9 mouse cellular contexts compared by ENCODE assay signal in the genomic region with DNA sequence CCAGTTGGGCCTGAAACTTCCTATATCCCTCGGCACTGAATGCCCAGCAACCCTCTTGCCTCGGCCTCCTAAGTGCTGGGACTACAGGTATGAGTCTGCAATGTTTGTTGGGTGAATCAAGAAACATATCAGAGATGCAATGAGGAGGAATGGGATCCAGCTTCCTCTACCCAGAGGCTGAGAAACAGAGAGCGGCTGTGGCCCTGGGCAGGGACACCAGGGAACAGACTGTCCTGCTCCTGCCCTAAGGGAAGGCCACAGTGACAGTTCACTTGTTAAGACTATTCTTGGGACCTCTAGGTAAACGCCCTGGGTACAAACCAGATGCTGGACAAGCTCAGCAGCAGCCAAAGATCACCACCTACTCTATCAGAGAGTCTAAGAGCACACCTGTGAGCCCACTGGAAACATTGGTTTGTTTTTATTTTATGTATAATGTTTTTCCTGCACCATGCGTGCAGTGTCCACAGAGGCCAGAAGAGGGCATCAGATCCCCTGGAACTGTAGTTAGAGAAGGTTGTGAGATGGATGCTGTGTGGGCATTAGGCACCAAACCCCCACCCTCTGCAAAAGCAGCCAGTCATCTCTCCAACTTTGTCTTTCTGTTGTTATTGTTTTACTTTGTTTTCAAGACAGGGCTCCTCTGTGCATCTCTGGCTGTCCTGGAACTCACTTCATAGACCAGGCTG. TPM values are rescaled to one million over a fixed set of nuclear protein-coding genes. Genes with fewer than 3 reads are reported as not detected.
DNase-seq lines count a peak whose midpoint lies in the region; ATAC-seq and TF ChIP-seq lines count a peak whose summit lies in the region.
"Had no signal": no experiment of that assay in that cellular context is flagged by ENCODE, and none has a peak within 500 bp of the region (broad histone marks: within the 10 kb centered on the region; RNA-seq: fewer than 3 reads in every experiment).

No protein-coding gene starts in this region.

- H3K4me1 ChIP-seq in heart, adult 2 months (ENCODE audit: control insufficient read depth, insufficient read depth, low read length), result no peaks in the 10 kb centered on the region
- H3K4me1 ChIP-seq in heart, embryonic 12.5 days (replicated peaks), result peaks cover 33% of the 10 kb centered on the region
- peaks cover 6% of the 10 kb centered on the region for H3K4me1 ChIP-seq in ES-Bruce4 (ENCODE audit: control insufficient read depth, insufficient read depth, low read length)
- peaks cover 9% of the 10 kb centered on the region for H3K4me1 ChIP-seq in liver, postnatal 0 days (ENCODE audit: insufficient read depth)

- intact Hi-C loops in heart, adult 2 months (cut with DNase I), result loop anchor here (1.0 to 5.0 kb wide), 3 partner anchors 53 to 156 kb away; no protein-coding TSS in a partner anchor

- no peak overlapping the region for H3K27ac ChIP-seq in heart, adult 2 months
- no peak overlapping the region for H3K27ac ChIP-seq in heart, embryonic 12.5 days (ENCODE audit: poor library complexity, severe bottlenecking)
- H3K27ac ChIP-seq in ES-Bruce4 (ENCODE audit: insufficient read depth, low read length), result no peak overlapping the region
- H3K27ac ChIP-seq in liver, postnatal 0 days (ENCODE audit: low read depth), result no peak overlapping the region
- H3K27ac ChIP-seq: neural tube, embryonic 13.5 days had no signal

- WGBS in heart, adult 2 months, result 73% methylated on average over 5 of the region's 5 CpGs
- 59% methylated on average over 5 of the region's 5 CpGs for WGBS in heart, embryonic 12.5 days
- 63% methylated on average over 5 of the region's 5 CpGs for WGBS in liver, postnatal 0 days (ENCODE audit: insufficient replicate concordance)

- H3K9ac ChIP-seq in heart, adult 2 months (ENCODE audit: low read depth, low read length), result no peak overlapping the region
- no peak overlapping the region for H3K9ac ChIP-seq in heart, embryonic 12.5 days
- no peak overlapping the region for H3K9ac ChIP-seq in ES-Bruce4 (ENCODE audit: low read depth, poor library complexity, severe bottlenecking)
- no peak overlapping the region for H3K9ac ChIP-seq in liver, postnatal 0 days (replicated peaks)
- H3K9ac ChIP-seq: neural tube, embryonic 13.5 days had no signal

- no peaks in the 10 kb centered on the region for H3K9me3 ChIP-seq in heart, embryonic 12.5 days (replicated peaks)
- H3K9me3 ChIP-seq in ES-Bruce4 (replicated peaks; ENCODE audit: control insufficient read depth, insufficient read depth, low read length, poor library complexity, severe bottlenecking), result no peaks in the 10 kb centered on the region
- H3K9me3 ChIP-seq in liver, postnatal 0 days (ENCODE audit: low read length), result no peaks in the 10 kb centered on the region
- H3K9me3 ChIP-seq: neural tube, embryonic 13.5 days had no signal

- no peaks in the 10 kb centered on the region for H3K79me2 ChIP-seq in heart, adult 2 months (replicated peaks; ENCODE audit: control insufficient read depth, insufficient read depth, low read length)

- H3K27me3 ChIP-seq in heart, adult 2 months (ENCODE audit: control insufficient read depth, insufficient read depth, low read length), result no peaks in the 10 kb centered on the region
- no peaks in the 10 kb centered on the region for H3K27me3 ChIP-seq in heart, embryonic 12.5 days (replicated peaks)
- no peaks in the 10 kb centered on the region for H3K27me3 ChIP-seq in ES-Bruce4 (ENCODE audit: control insufficient read depth, insufficient read depth, low read length, poor library complexity, severe bottlenecking)
- no peaks in the 10 kb centered on the region for H3K27me3 ChIP-seq in liver, postnatal 0 days (ENCODE audit: insufficient read depth, low read length)
- H3K27me3 ChIP-seq: neural tube, embryonic 13.5 days had no signal

- no peak overlapping the region for H3K4me3 ChIP-seq in heart, adult 2 months
- no peak overlapping the region for H3K4me3 ChIP-seq in heart, embryonic 12.5 days
- H3K4me3 ChIP-seq in ES-Bruce4 (ENCODE audit: low read depth, low read length), result no peak overlapping the region
- no peak overlapping the region for H3K4me3 ChIP-seq in liver, postnatal 0 days (ENCODE audit: low read depth, low read length)
- H3K4me3 ChIP-seq: neural tube, embryonic 13.5 days had no signal

- peak; percentile 68; the same call in 1 of the 2 replicates for TF ChIP-seq EP300 in heart, adult 2 months (IDR thresholded peaks at IDR 0.05; ENCODE audit: insufficient read depth, low read depth, low read length)
- no peak for TF ChIP-seq EP300 in ES-Bruce4 (IDR thresholded peaks at IDR 0.05; ENCODE audit: insufficient read depth, low read depth, low read length)
- no peak for TF ChIP-seq EP300 in liver, postnatal 0 days (IDR thresholded peaks at IDR 0.05; ENCODE audit: low read depth)

- peak; percentile 93 for TF ChIP-seq CTCF in heart, adult 2 months (IDR thresholded peaks at IDR 0.05)
- TF ChIP-seq CTCF in ES-Bruce4 (IDR thresholded peaks at IDR 0.05; ENCODE audit: low read depth, low read length), result peak; percentile 74
- TF ChIP-seq CTCF in liver, postnatal 0 days (IDR thresholded peaks at IDR 0.05; ENCODE audit: low read depth), result peak; percentile 81

- no peak for ATAC-seq in heart, embryonic 12.5 days (ENCODE audit: insufficient number of reproducible peaks, low FRiP score)
- ATAC-seq in liver, postnatal 0 days, result no peak

- no peaks in the 10 kb centered on the region for H3K36me3 ChIP-seq in heart, adult 2 months (ENCODE audit: control insufficient read depth, insufficient read depth, low read length)
- H3K36me3 ChIP-seq in heart, embryonic 12.5 days, result peaks cover 70% of the 10 kb centered on the region
- peaks cover 26% of the 10 kb centered on the region for H3K36me3 ChIP-seq in ES-Bruce4 (ENCODE audit: control insufficient read depth, insufficient read depth, low read length, poor library complexity, severe bottlenecking)
- H3K36me3 ChIP-seq in liver, postnatal 0 days (replicated peaks; ENCODE audit: insufficient read depth, low read length), result peaks cover 53% of the 10 kb centered on the region

- no peak overlapping the region for H3K4me2 ChIP-seq in heart, embryonic 12.5 days
- no peak overlapping the region for H3K4me2 ChIP-seq in liver, postnatal 0 days (ENCODE audit: low read depth, low read length)
- H3K4me2 ChIP-seq: neural tube, embryonic 13.5 days had no signal

- peak; percentile 41 to 72 for DNase-seq in heart, adult 2 months
- peak; percentile 64 for DNase-seq in 3T3-L1 (ENCODE audit: low read depth, low spot score)
- peak; percentile 58 for DNase-seq in embryo, embryonic 10 days (ENCODE audit: low spot score)
- DNase-seq in liver, postnatal 0 days, result peak; percentile 59
- DNase-seq in spleen, postnatal 10 days (ENCODE audit: low spot score in 2 of 2), result peak; percentile 34 to 76
- no peak for DNase-seq in urinary bladder, postnatal 4 days (ENCODE audit: low spot score in 2 of 2)

- TF ChIP-seq POLR2A in heart, adult 2 months (IDR thresholded peaks at IDR 0.05; ENCODE audit: insufficient read depth, low read depth, low read length), result no peak
- no peak for TF ChIP-seq POLR2A in ES-Bruce4 (IDR thresholded peaks at IDR 0.05; ENCODE audit: insufficient read depth, low read length)

RNA-seq across cellular contexts. Expression of a gene that starts 29.3 kb away (rescaled TPM):
- 100 to 1,000 TPM; 219 to 246 TPM for total RNA-seq in heart, adult 2 months (2021)
- polyA plus RNA-seq in heart, adult 2 months (2012; rRNA removed), result 362 and 401 TPM in 2 replicates
- 1,404 and 1,433 TPM in 2 replicates for polyA plus RNA-seq in heart, embryonic 12.5 days (2016; fragmentation: Nextera tagmentation; extraction: Ambion mirVana)
- polyA plus RNA-seq in ES-Bruce4 (2011; ENCODE audit: insufficient read depth, insufficient read length, low read depth, missing spikeins), result 50.8 and 52.4 TPM in 2 replicates
- polyA plus RNA-seq in liver, postnatal 0 days (2015; fragmentation: Nextera tagmentation; extraction: Ambion mirVana), result 29.7 and 30.4 TPM in 2 replicates

RNA-seq across cellular contexts. Expression of a gene that starts 31.2 kb away (rescaled TPM):
- 10 to 100 TPM; 25.9 to 34.4 TPM for total RNA-seq in heart, adult 2 months (2021)
- 26.6 and 31.9 TPM in 2 replicates for polyA plus RNA-seq in heart, adult 2 months (2012; rRNA removed)
- polyA plus RNA-seq in heart, embryonic 12.5 days (2016; fragmentation: Nextera tagmentation; extraction: Ambion mirVana), result 23.1 and 23.6 TPM in 2 replicates
- 33.2 and 42.6 TPM in 2 replicates for polyA plus RNA-seq in ES-Bruce4 (2011; ENCODE audit: insufficient read depth, insufficient read length, low read depth, missing spikeins)
- polyA plus RNA-seq in liver, postnatal 0 days (2015; fragmentation: Nextera tagmentation; extraction: Ambion mirVana), result 5.2 and 5.3 TPM in 2 replicates

Comparison
In these comparisons a context has a peak if more than half of its experiments do, and no peak if none do; other contexts are left out.
1. DNase-seq: peak in heart, adult 2 months (2 of 2), 3T3-L1 (single experiment), embryo, embryonic 10 days (single experiment), liver, postnatal 0 days (single experiment) and spleen, postnatal 10 days (2 of 2); none in urinary bladder, postnatal 4 days (0 of 2).
2. Peak in every context shown above with its lines, with median percentiles within 50 percentile points of each other: CTCF ChIP-seq.